Mouse (Mus musculus): ENCODE data around the gene Pear1. TPM values are rescaled to one million over a fixed set of nuclear protein-coding genes. Genes with fewer than 3 reads are reported as not detected.
A peak's percentile ranks its signal among the peaks of the same experiment; 100 is the strongest.

The Pear1 gene
- total and polyA plus RNA-seq, 3 experiments: 0.20 to 1.2 (median 0.46) TPM

GRCm38 (mm10) chr3:87794922-87795325 is 29.2 kb downstream of the Pear1 start, which contains the start of gene Ntrk1:
Gene Ntrk1 (minus strand): TSS chr3:87795162.
- TF ChIP-seq MXI1 (IDR thresholded peaks at IDR 0.05; ENCODE audit: low read depth, low read length): no peak
- TF ChIP-seq BHLHE40 (IDR thresholded peaks at IDR 0.05; ENCODE audit: low read depth, low read length): 0 out of 2 replicates have a peak, but pooled peaks have one; percentile 18
- no peak for TF ChIP-seq UBTF (IDR thresholded peaks at IDR 0.05; ENCODE audit: low read depth, low read length)
- TF ChIP-seq USF2 (conservative IDR thresholded peaks at IDR 0.05; ENCODE audit: low read depth, low read length): no peak
- Histone ChIP-seq H3K27me3 (replicated peaks) (peaks cover 94% of the 10 kb centered on the region), H3K36me3 (replicated peaks in 1 of 2; ENCODE audit: control insufficient read depth in 1 of 2, insufficient read depth in 1 of 2, low read length in 1 of 2) (no peaks in the 10 kb centered on the region), H3K9me3 (replicated peaks; ENCODE audit: low read length) (peaks cover 3% of the 10 kb centered on the region), H3K27ac (ENCODE audit: insufficient read depth, low read depth) (no peak within 1 kb of the TSS), H3K4me3 (replicated peaks in 1 of 3; ENCODE audit: low read depth in 2 of 3, low read length in 2 of 3, poor library complexity in 1 of 3) (no peak within 1 kb of the TSS), H3K4me2 (ENCODE audit: insufficient read depth, low read depth, poor library complexity, severe bottlenecking) (peak within 1 kb of the TSS; percentile 27; the same call in 1 of the 2 replicates), H3K79me2 (replicated peaks; ENCODE audit: control insufficient read depth, extremely low read depth, insufficient read depth, poor library complexity, severe bottlenecking) (no peaks in the 10 kb centered on the region), H3K9ac (ENCODE audit: insufficient read depth, low read depth) (no peak within 1 kb of the TSS), H3K4me1 (ENCODE audit: control insufficient read depth in 1 of 2, insufficient read depth in 2 of 2) (peaks cover 4 to 5% of the 10 kb centered on the region in 2 experiments; a peak in 2 of 4 replicates)
- dilution Hi-C loops (cut with MboI; ENCODE audit: extremely low pct_ligation_motif_present, extremely low pct_unique_long_range_greater_than_20kb, low sequenced_read_pairs) (no loop called here), in situ Hi-C loops (cut with MboI; ENCODE audit: low pct_ligation_motif_present, low pct_unique_long_range_greater_than_20kb, low sequenced_read_pairs) (no loop called here)
- DNase-seq (ENCODE audit: extremely low read depth): no peak

DNA sequence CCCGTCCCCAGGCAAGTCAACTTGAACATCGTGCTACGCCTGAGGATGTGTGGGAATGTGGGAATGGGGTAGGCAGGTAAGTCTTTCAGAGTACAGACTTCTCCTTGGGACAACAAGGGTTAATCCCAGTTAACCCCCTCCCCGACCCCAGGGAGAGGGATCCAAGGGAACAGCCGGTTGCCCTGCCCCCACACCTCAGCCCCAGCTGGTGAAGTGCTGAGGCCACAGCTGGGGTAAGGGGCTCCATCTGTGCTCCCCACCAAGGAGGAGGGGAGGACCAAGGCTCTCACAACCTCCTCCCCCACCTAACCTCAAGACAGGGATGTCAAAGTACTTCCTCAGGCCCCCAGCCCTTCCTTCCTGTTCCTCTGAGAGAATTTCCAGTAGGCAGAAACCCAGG is 34.3 kb downstream of the Pear1 start:
- Histone ChIP-seq H3K9ac (ENCODE audit: insufficient read depth, low read depth) (no peak overlapping the region), H3K27ac (ENCODE audit: insufficient read depth, low read depth) (no peak overlapping the region), H3K36me3 (replicated peaks in 1 of 2; ENCODE audit: control insufficient read depth in 1 of 2, insufficient read depth in 1 of 2, low read length in 1 of 2) (no peaks in the 10 kb centered on the region), H3K4me2 (ENCODE audit: insufficient read depth, low read depth, poor library complexity, severe bottlenecking) (no peak overlapping the region), H3K4me1 (ENCODE audit: control insufficient read depth in 1 of 2, insufficient read depth in 2 of 2) (peaks cover 0 to 10% of the 10 kb centered on the region in 2 experiments; a peak in 2 of 4 replicates), H3K27me3 (replicated peaks) (peaks cover 94% of the 10 kb centered on the region), H3K79me2 (replicated peaks; ENCODE audit: control insufficient read depth, extremely low read depth, insufficient read depth, poor library complexity, severe bottlenecking) (no peaks in the 10 kb centered on the region), H3K4me3 (replicated peaks in 1 of 3; ENCODE audit: low read depth in 2 of 3, low read length in 2 of 3, poor library complexity in 1 of 3) (no peak overlapping the region), H3K9me3 (replicated peaks; ENCODE audit: low read length) (peaks cover 2% of the 10 kb centered on the region)
- TF ChIP-seq SIN3A (IDR thresholded peaks at IDR 0.05; ENCODE audit: low read length) (no peak), GABPA (IDR thresholded peaks at IDR 0.05; ENCODE audit: insufficient replicate concordance, low read depth, low read length) (no peak), ELF1 (IDR thresholded peaks at IDR 0.05; ENCODE audit: low read depth, low read length) (no peak), E2F4 (IDR thresholded peaks at IDR 0.05; ENCODE audit: insufficient replicate concordance, low read depth, low read length) (no peak), JUND (conservative IDR thresholded peaks at IDR 0.05; ENCODE audit: low read depth, low read length) (no peak), USF1 (IDR thresholded peaks at IDR 0.05; ENCODE audit: low read depth, low read length) (no peak), ETS1 (conservative IDR thresholded peaks at IDR 0.05; ENCODE audit: low read depth, low read length) (no peak), NRF1 (IDR thresholded peaks at IDR 0.05; ENCODE audit: low read depth, low read length) (no peak), CHD2 (IDR thresholded peaks at IDR 0.05; ENCODE audit: low read length) (no peak), TCF12 (IDR thresholded peaks at IDR 0.05; ENCODE audit: low read depth, low read length) (no peak), ZC3H11A (IDR thresholded peaks at IDR 0.05; ENCODE audit: low read depth, low read length) (no peak), IRF4 (IDR thresholded peaks at IDR 0.05; ENCODE audit: low read depth, low read length) (no peak), MAZ (IDR thresholded peaks at IDR 0.05; ENCODE audit: low read depth, low read length) (no peak)
- dilution Hi-C loops (cut with MboI; ENCODE audit: extremely low pct_ligation_motif_present, extremely low pct_unique_long_range_greater_than_20kb, low sequenced_read_pairs): no loop called here
- in situ Hi-C loops (cut with MboI; ENCODE audit: low pct_ligation_motif_present, low pct_unique_long_range_greater_than_20kb, low sequenced_read_pairs): no loop called here
- no peak for DNase-seq (ENCODE audit: extremely low read depth)

Measured in CH12.LX (cell line).